Mouse (Mus musculus): ENCODE results near the gene Khdc4. TPM values are rescaled to one million over a fixed set of nuclear protein-coding genes. Genes with fewer than 3 reads are reported as not detected.

Gene Khdc4
- polyA plus RNA-seq, 1 experiment, result 23.2 TPM

DNA sequence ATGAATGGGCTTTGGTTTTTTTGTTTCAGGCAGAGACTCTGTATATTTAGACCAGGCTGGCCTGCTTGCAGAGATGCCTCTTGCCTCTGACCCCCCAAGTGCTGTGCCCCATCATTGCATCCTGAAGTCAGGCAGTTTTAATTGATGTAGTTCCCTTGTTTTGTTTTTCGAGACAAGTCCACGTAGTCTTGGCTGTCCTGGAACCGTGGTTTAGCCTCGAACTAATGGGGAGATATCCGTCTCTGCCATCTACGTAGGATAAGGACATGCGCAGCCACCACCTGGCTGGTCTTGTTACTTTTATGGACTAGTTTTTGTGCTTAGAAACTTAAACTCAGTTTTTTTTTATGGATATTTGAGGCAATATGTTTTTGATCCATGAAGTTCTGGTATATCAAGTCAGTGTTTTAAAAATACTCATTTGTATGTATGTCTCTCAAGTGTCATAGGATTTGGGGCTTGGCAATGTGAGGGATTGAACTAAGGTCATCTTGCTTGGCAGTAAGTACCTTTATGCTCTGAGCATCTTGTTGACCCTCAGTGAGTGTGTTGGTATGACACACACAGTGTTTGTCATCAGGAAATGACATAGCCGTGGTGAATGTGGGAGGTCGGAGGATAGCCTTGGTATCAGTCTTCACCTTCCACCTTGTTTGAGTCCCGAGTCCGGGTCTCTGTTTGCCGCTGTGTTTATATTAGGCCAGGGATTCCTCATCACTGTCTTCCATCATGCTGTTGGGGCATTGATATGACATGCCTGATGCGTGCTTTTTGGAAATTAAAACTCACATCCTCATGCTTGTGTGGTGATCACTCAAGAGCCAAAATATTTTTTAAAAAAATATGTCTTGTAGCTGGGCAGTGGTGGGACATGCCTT lies 1.4 kb downstream of the Khdc4 start:
- no peaks in the 10 kb centered on the region for H3K27me3 ChIP-seq (ENCODE audit: control insufficient read depth, insufficient read depth, low read length)
- no peak for TF ChIP-seq CTCF (IDR thresholded peaks at IDR 0.05; ENCODE audit: extremely low read depth, insufficient read length, insufficient replicate concordance, low read depth, low read length)
- no peak for TF ChIP-seq POLR2A (IDR thresholded peaks at IDR 0.05; ENCODE audit: low read depth, low read length)
- peak overlapping the region; percentile 89 for H3K4me3 ChIP-seq (ENCODE audit: low read depth, low read length)
- H3K27ac ChIP-seq (ENCODE audit: insufficient read depth, low read depth, low read length), result no peak overlapping the region
- H3K4me1 ChIP-seq (ENCODE audit: control insufficient read depth, insufficient read depth, insufficient read length, low read length), result peaks cover 6% of the 10 kb centered on the region; the same call in 1 of the 2 replicates
- H3K36me3 ChIP-seq (ENCODE audit: control insufficient read depth, insufficient read depth, low read length), result peaks cover 29% of the 10 kb centered on the region
- WGBS, result 8% methylated on average over 13 of the region's 13 CpGs

- WGBS, result 85% methylated on average over 5 of the region's 5 CpGs
- Histone ChIP-seq H3K27ac (ENCODE audit: insufficient read depth, low read depth, low read length) (no peak overlapping the region), H3K27me3 (ENCODE audit: control insufficient read depth, insufficient read depth, low read length) (no peaks in the 10 kb centered on the region), H3K4me1 (ENCODE audit: control insufficient read depth, insufficient read depth, insufficient read length, low read length) (peaks cover 5% of the 10 kb centered on the region; the same call in 1 of the 2 replicates), H3K36me3 (ENCODE audit: control insufficient read depth, insufficient read depth, low read length) (peaks cover 46% of the 10 kb centered on the region), H3K4me3 (ENCODE audit: low read depth, low read length) (no peak overlapping the region)
- TF ChIP-seq POLR2A (IDR thresholded peaks at IDR 0.05; ENCODE audit: low read depth, low read length), result no peak
- no peak for TF ChIP-seq CTCF (IDR thresholded peaks at IDR 0.05; ENCODE audit: extremely low read depth, insufficient read length, insufficient replicate concordance, low read depth, low read length)
These were observed 3.5 kb downstream of the Khdc4 start for GRCm38 (mm10) chr3:88689079-88689478.

- Histone ChIP-seq H3K36me3 (ENCODE audit: control insufficient read depth, insufficient read depth, low read length) (peaks cover 83% of the 10 kb centered on the region), H3K4me3 (ENCODE audit: low read depth, low read length) (no peak overlapping the region), H3K27me3 (ENCODE audit: control insufficient read depth, insufficient read depth, low read length) (no peaks in the 10 kb centered on the region), H3K27ac (ENCODE audit: insufficient read depth, low read depth, low read length) (no peak overlapping the region), H3K4me1 (ENCODE audit: control insufficient read depth, insufficient read depth, insufficient read length, low read length) (no peaks in the 10 kb centered on the region)
- TF ChIP-seq CTCF (IDR thresholded peaks at IDR 0.05; ENCODE audit: extremely low read depth, insufficient read length, insufficient replicate concordance, low read depth, low read length), result no peak
These were observed 9.9 kb downstream of the Khdc4 start for GRCm38 (mm10) chr3:88695545-88695944.

- TF ChIP-seq POLR2A (IDR thresholded peaks at IDR 0.05; ENCODE audit: low read depth, low read length) (no peak), CTCF (IDR thresholded peaks at IDR 0.05; ENCODE audit: extremely low read depth, insufficient read length, insufficient replicate concordance, low read depth, low read length) (no peak)
- Histone ChIP-seq H3K27me3 (ENCODE audit: control insufficient read depth, insufficient read depth, low read length) (no peaks in the 10 kb centered on the region), H3K36me3 (ENCODE audit: control insufficient read depth, insufficient read depth, low read length) (peaks cover 86% of the 10 kb centered on the region), H3K4me3 (ENCODE audit: low read depth, low read length) (no peak overlapping the region), H3K27ac (ENCODE audit: insufficient read depth, low read depth, low read length) (no peak overlapping the region), H3K4me1 (ENCODE audit: control insufficient read depth, insufficient read depth, insufficient read length, low read length) (no peaks in the 10 kb centered on the region)
- WGBS, result 91% methylated on average over 1 of the region's 1 CpGs
These were observed 12.4 kb downstream of the Khdc4 start for GRCm38 (mm10) chr3:88698051-88698450.

GRCm38 (mm10) chr3:88698834-88699233 lies 13.2 kb downstream of the Khdc4 start:
- Histone ChIP-seq H3K36me3 (ENCODE audit: control insufficient read depth, insufficient read depth, low read length) (peaks cover 85% of the 10 kb centered on the region), H3K27me3 (ENCODE audit: control insufficient read depth, insufficient read depth, low read length) (no peaks in the 10 kb centered on the region), H3K4me3 (ENCODE audit: low read depth, low read length) (no peak overlapping the region), H3K4me1 (ENCODE audit: control insufficient read depth, insufficient read depth, insufficient read length, low read length) (no peaks in the 10 kb centered on the region), H3K27ac (ENCODE audit: insufficient read depth, low read depth, low read length) (no peak overlapping the region)
- no peak for TF ChIP-seq POLR2A (IDR thresholded peaks at IDR 0.05; ENCODE audit: low read depth, low read length)
- no peak for TF ChIP-seq CTCF (IDR thresholded peaks at IDR 0.05; ENCODE audit: extremely low read depth, insufficient read length, insufficient replicate concordance, low read depth, low read length)
- 60% methylated on average over 6 of the region's 6 CpGs for WGBS

- TF ChIP-seq CTCF (IDR thresholded peaks at IDR 0.05; ENCODE audit: extremely low read depth, insufficient read length, insufficient replicate concordance, low read depth, low read length) (no peak), POLR2A (IDR thresholded peaks at IDR 0.05; ENCODE audit: low read depth, low read length) (no peak)
- 75% methylated on average over 3 of the region's 3 CpGs for WGBS
- Histone ChIP-seq H3K27ac (ENCODE audit: insufficient read depth, low read depth, low read length) (no peak overlapping the region), H3K36me3 (ENCODE audit: control insufficient read depth, insufficient read depth, low read length) (peaks cover 83% of the 10 kb centered on the region), H3K4me3 (ENCODE audit: low read depth, low read length) (no peak overlapping the region), H3K4me1 (ENCODE audit: control insufficient read depth, insufficient read depth, insufficient read length, low read length) (no peaks in the 10 kb centered on the region), H3K27me3 (ENCODE audit: control insufficient read depth, insufficient read depth, low read length) (no peaks in the 10 kb centered on the region)
These were observed 14.6 kb downstream of the Khdc4 start for GRCm38 (mm10) chr3:88700247-88700646.

GRCm38 (mm10) chr3:88701222-88701621 lies 15.6 kb downstream of the Khdc4 start:
- Histone ChIP-seq H3K4me1 (ENCODE audit: control insufficient read depth, insufficient read depth, insufficient read length, low read length) (no peaks in the 10 kb centered on the region), H3K36me3 (ENCODE audit: control insufficient read depth, insufficient read depth, low read length) (peaks cover 78% of the 10 kb centered on the region), H3K27me3 (ENCODE audit: control insufficient read depth, insufficient read depth, low read length) (no peaks in the 10 kb centered on the region), H3K27ac (ENCODE audit: insufficient read depth, low read depth, low read length) (no peak overlapping the region), H3K4me3 (ENCODE audit: low read depth, low read length) (no peak overlapping the region)
- 66% methylated on average over 3 of the region's 3 CpGs for WGBS
- no peak for TF ChIP-seq POLR2A (IDR thresholded peaks at IDR 0.05; ENCODE audit: low read depth, low read length)
- TF ChIP-seq CTCF (IDR thresholded peaks at IDR 0.05; ENCODE audit: extremely low read depth, insufficient read length, insufficient replicate concordance, low read depth, low read length), result no peak
